Mouse (Mus musculus): ENCODE measurements around the gene Acsf3. TPM values are rescaled to one million over a fixed set of nuclear protein-coding genes. Genes with fewer than 3 reads are reported as not detected.

The Acsf3 gene
- total RNA-seq, 1 experiment: 11.7 TPM

- H3K4me1 ChIP-seq (ENCODE audit: control insufficient read depth in 2 of 2, insufficient read depth in 2 of 2, low read length in 2 of 2, poor library complexity in 1 of 2): no peaks in the 10 kb centered on the region
- no peak overlapping the region for H3K27ac ChIP-seq (ENCODE audit: insufficient read depth, low read depth, low read length, poor library complexity, severe bottlenecking)
- no peaks in the 10 kb centered on the region for H3K9me3 ChIP-seq (ENCODE audit: control insufficient read depth, insufficient read depth, low read depth, low read length)
- H3K36me3 ChIP-seq (ENCODE audit: control insufficient read depth, insufficient read depth, low read length, poor library complexity, severe bottlenecking): no peaks in the 10 kb centered on the region
- no peak overlapping the region for H3K9ac ChIP-seq (ENCODE audit: insufficient read depth, low read depth, low read length, poor library complexity, severe bottlenecking)
- TF ChIP-seq CHD2 (IDR thresholded peaks at IDR 0.05; ENCODE audit: low read depth, low read length) (no peak), ZC3H11A (IDR thresholded peaks at IDR 0.05; ENCODE audit: borderline replicate concordance, low read depth, low read length) (no peak), ZNF384 (IDR thresholded peaks at IDR 0.05; ENCODE audit: low read depth, low read length) (no peak), HCFC1 (IDR thresholded peaks at IDR 0.05; ENCODE audit: borderline replicate concordance, insufficient read depth, low read length) (no peak), MAFK (IDR thresholded peaks at IDR 0.05; ENCODE audit: insufficient read depth, low read depth, low read length) (no peak)
- no peak for DNase-seq (ENCODE audit: low read depth, low spot score)
- no peak overlapping the region for H3K4me3 ChIP-seq (ENCODE audit: insufficient read depth in 1 of 2, low read depth in 1 of 2, low read length in 2 of 2, poor library complexity in 1 of 2, severe bottlenecking in 1 of 2)
- in situ Hi-C loops (cut with MboI; ENCODE audit: low sequenced_read_pairs in 2 of 2, unreplicated experiment in 2 of 2): no loop called here
Measured at GRCm38 (mm10) chr8:122751342-122751741, 23.9 kb upstream of the Acsf3 start.

GRCm38 (mm10) chr8:122752111-122752721 is 23.1 kb upstream of the Acsf3 start:
- in situ Hi-C loops (cut with MboI; ENCODE audit: low sequenced_read_pairs in 2 of 2, unreplicated experiment in 2 of 2): no loop called here
- Histone ChIP-seq H3K9ac (ENCODE audit: insufficient read depth, low read depth, low read length, poor library complexity, severe bottlenecking) (no peak overlapping the region; the same call in 1 of the 2 replicates), H3K9me3 (ENCODE audit: control insufficient read depth, insufficient read depth, low read depth, low read length) (no peaks in the 10 kb centered on the region), H3K36me3 (ENCODE audit: control insufficient read depth, insufficient read depth, low read length, poor library complexity, severe bottlenecking) (no peaks in the 10 kb centered on the region), H3K4me3 (ENCODE audit: insufficient read depth in 1 of 2, low read depth in 1 of 2, low read length in 2 of 2, poor library complexity in 1 of 2, severe bottlenecking in 1 of 2) (peak overlapping the region; percentile 23 to 26; a peak in 2 of 4 replicates), H3K4me1 (ENCODE audit: control insufficient read depth in 2 of 2, insufficient read depth in 2 of 2, low read length in 2 of 2, poor library complexity in 1 of 2) (no peaks in the 10 kb centered on the region), H3K27ac (ENCODE audit: insufficient read depth, low read depth, low read length, poor library complexity, severe bottlenecking) (no peak overlapping the region)
- no peak for DNase-seq (ENCODE audit: low read depth, low spot score)
- no peak for TF ChIP-seq MAFK (IDR thresholded peaks at IDR 0.05; ENCODE audit: insufficient read depth, low read depth, low read length)
- TF ChIP-seq ZNF384 (IDR thresholded peaks at IDR 0.05; ENCODE audit: low read depth, low read length): no peak
- TF ChIP-seq HCFC1 (IDR thresholded peaks at IDR 0.05; ENCODE audit: borderline replicate concordance, insufficient read depth, low read length): no peak
- TF ChIP-seq CHD2 (IDR thresholded peaks at IDR 0.05; ENCODE audit: low read depth, low read length): no peak
- TF ChIP-seq ZC3H11A (IDR thresholded peaks at IDR 0.05; ENCODE audit: borderline replicate concordance, low read depth, low read length): no peak

GRCm38 (mm10) chr8:122758597-122758996 is 16.7 kb upstream of the Acsf3 start:
- TF ChIP-seq MAFK (IDR thresholded peaks at IDR 0.05; ENCODE audit: insufficient read depth, low read depth, low read length) (no peak), HCFC1 (IDR thresholded peaks at IDR 0.05; ENCODE audit: borderline replicate concordance, insufficient read depth, low read length) (no peak), ZC3H11A (IDR thresholded peaks at IDR 0.05; ENCODE audit: borderline replicate concordance, low read depth, low read length) (no peak), CHD2 (IDR thresholded peaks at IDR 0.05; ENCODE audit: low read depth, low read length) (no peak), ZNF384 (IDR thresholded peaks at IDR 0.05; ENCODE audit: low read depth, low read length) (no peak)

GRCm38 (mm10) chr8:122760116-122760515 is 15.2 kb upstream of the Acsf3 start:
- H3K36me3 ChIP-seq (ENCODE audit: control insufficient read depth, insufficient read depth, low read length, poor library complexity, severe bottlenecking): no peaks in the 10 kb centered on the region
- TF ChIP-seq HCFC1 (IDR thresholded peaks at IDR 0.05; ENCODE audit: borderline replicate concordance, insufficient read depth, low read length) (no peak), CHD2 (IDR thresholded peaks at IDR 0.05; ENCODE audit: low read depth, low read length) (no peak), ZNF384 (IDR thresholded peaks at IDR 0.05; ENCODE audit: low read depth, low read length) (no peak), ZC3H11A (IDR thresholded peaks at IDR 0.05; ENCODE audit: borderline replicate concordance, low read depth, low read length) (no peak), MAFK (IDR thresholded peaks at IDR 0.05; ENCODE audit: insufficient read depth, low read depth, low read length) (no peak)
- DNase-seq (ENCODE audit: low read depth, low spot score): no peak
- in situ Hi-C loops (cut with MboI; ENCODE audit: low sequenced_read_pairs in 2 of 2, unreplicated experiment in 2 of 2): no loop called here
- H3K9ac ChIP-seq (ENCODE audit: insufficient read depth, low read depth, low read length, poor library complexity, severe bottlenecking): no peak overlapping the region
- no peaks in the 10 kb centered on the region for H3K9me3 ChIP-seq (ENCODE audit: control insufficient read depth, insufficient read depth, low read depth, low read length)
- no peaks in the 10 kb centered on the region for H3K4me1 ChIP-seq (ENCODE audit: control insufficient read depth in 2 of 2, insufficient read depth in 2 of 2, low read length in 2 of 2, poor library complexity in 1 of 2)
- H3K4me3 ChIP-seq (ENCODE audit: insufficient read depth in 1 of 2, low read depth in 1 of 2, low read length in 2 of 2, poor library complexity in 1 of 2, severe bottlenecking in 1 of 2): no peak overlapping the region
- no peak overlapping the region for H3K27ac ChIP-seq (ENCODE audit: insufficient read depth, low read depth, low read length, poor library complexity, severe bottlenecking)

More at GRCm38 (mm10) chr8:122758597-122758996, 16.7 kb upstream of the Acsf3 start:
- Histone ChIP-seq H3K9me3 (ENCODE audit: control insufficient read depth, insufficient read depth, low read depth, low read length) (no peaks in the 10 kb centered on the region), H3K4me3 (ENCODE audit: insufficient read depth in 1 of 2, low read depth in 1 of 2, low read length in 2 of 2, poor library complexity in 1 of 2, severe bottlenecking in 1 of 2) (no peak overlapping the region), H3K27ac (ENCODE audit: insufficient read depth, low read depth, low read length, poor library complexity, severe bottlenecking) (no peak overlapping the region), H3K4me1 (ENCODE audit: control insufficient read depth in 2 of 2, insufficient read depth in 2 of 2, low read length in 2 of 2, poor library complexity in 1 of 2) (no peaks in the 10 kb centered on the region), H3K36me3 (ENCODE audit: control insufficient read depth, insufficient read depth, low read length, poor library complexity, severe bottlenecking) (no peaks in the 10 kb centered on the region), H3K9ac (ENCODE audit: insufficient read depth, low read depth, low read length, poor library complexity, severe bottlenecking) (no peak overlapping the region)
- in situ Hi-C loops (cut with MboI; ENCODE audit: low sequenced_read_pairs in 2 of 2, unreplicated experiment in 2 of 2): no loop called here
- no peak for DNase-seq (ENCODE audit: low read depth, low spot score)
